ENCODE assay signal across 18 mouse cellular contexts in the genomic region with DNA sequence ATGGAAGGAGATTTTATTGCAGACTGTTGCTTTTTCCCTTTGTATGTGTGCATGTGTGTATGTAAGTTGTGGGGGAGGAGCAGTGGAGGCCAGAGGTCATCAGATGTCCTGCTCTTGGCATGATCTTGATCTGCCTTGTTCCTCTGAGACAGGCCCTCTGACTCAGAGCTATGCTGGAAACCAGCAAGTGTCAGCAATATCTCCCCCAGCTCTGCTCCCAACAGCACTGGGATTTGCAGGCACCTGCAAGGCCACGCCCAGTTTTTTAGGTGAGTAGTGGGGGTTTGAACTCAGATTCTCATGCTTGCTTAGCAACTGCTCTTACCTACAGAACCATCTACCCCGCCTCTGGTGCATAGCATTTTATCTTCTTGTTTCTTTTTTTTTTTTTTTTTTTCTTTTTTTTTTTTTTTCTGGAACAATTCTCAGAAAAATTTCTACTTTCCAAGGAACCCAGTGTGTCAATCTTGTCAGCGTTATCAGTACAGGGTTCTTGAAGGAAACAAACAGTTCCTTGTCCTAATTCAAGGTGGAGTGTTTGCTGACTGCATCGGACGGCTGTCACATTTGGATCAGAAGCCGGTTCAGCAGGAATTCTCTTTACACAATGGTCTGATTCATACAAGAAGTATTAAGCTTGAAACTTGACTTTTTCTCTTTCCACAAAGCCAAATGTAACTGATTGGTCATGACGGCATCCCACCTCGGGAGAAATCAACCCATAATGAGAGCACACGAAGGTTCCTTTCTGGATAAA. TPM values are rescaled to one million over a fixed set of nuclear protein-coding genes. Genes with fewer than 3 reads are reported as not detected.
DNase-seq lines count a peak whose midpoint lies in the region; ATAC-seq and TF ChIP-seq lines count a peak whose summit lies in the region.
"Had no signal": no experiment of that assay in that cellular context is flagged by ENCODE, and none has a peak within 500 bp of the region (broad histone marks: within the 10 kb centered on the region; RNA-seq: fewer than 3 reads in every experiment).

No protein-coding gene starts in this region.

- peak; percentile 8 for DNase-seq in adrenal gland, adult 8-10 months
- no peak for DNase-seq in adrenal gland, postnatal 25 days
- DNase-seq in urinary bladder, postnatal 14 days (ENCODE audit: low spot score): peak; percentile 61
- DNase-seq in urinary bladder, adult 2 months (ENCODE audit: low spot score): no peak
- DNase-seq in lung, postnatal 0 days (ENCODE audit: low spot score): peak; percentile 93
- DNase-seq in stomach, postnatal 0 days (ENCODE audit: low spot score): peak; percentile 61
- DNase-seq in spleen, adult 18-20 months: no peak
- no peak for DNase-seq in ovary, postnatal 14 days (ENCODE audit: low spot score)
- DNase-seq: cerebellum, adult 9-10 months; gastrocnemius, postnatal 14 days; kidney, adult 2 months; right cerebral cortex, postnatal 14 days; thymus, postnatal 14 days had no signal

- TF ChIP-seq EP300 in lung, postnatal 0 days (IDR thresholded peaks at IDR 0.05): peak; percentile 97
- peak; percentile 65 for TF ChIP-seq EP300 in stomach, postnatal 0 days (optimal IDR thresholded peaks at IDR 0.05)

- 53% methylated on average over 9 of the region's 9 CpGs for WGBS in lung, postnatal 0 days
- WGBS in stomach, postnatal 0 days: 58% methylated on average over 9 of the region's 9 CpGs

- no peak overlapping the region for H3K4me2 ChIP-seq in lung, postnatal 0 days (replicated peaks; ENCODE audit: low read depth, low read length)
- H3K4me2 ChIP-seq in stomach, postnatal 0 days (replicated peaks; ENCODE audit: low read depth): no peak overlapping the region
- H3K4me2 ChIP-seq: hindbrain, embryonic 15.5 days; limb, embryonic 15.5 days; midbrain, embryonic 12.5 days had no signal

- H3K4me1 ChIP-seq in lung, postnatal 0 days (ENCODE audit: insufficient read depth, low read depth, low read length): no peaks in the 10 kb centered on the region
- no peaks in the 10 kb centered on the region for H3K4me1 ChIP-seq in stomach, postnatal 0 days (replicated peaks; ENCODE audit: control insufficient read depth, insufficient read depth)
- H3K4me1 ChIP-seq: heart, embryonic 10.5 days; hindbrain, embryonic 15.5 days; limb, embryonic 15.5 days; midbrain, embryonic 12.5 days had no signal

- H3K4me3 ChIP-seq in lung, postnatal 0 days (ENCODE audit: low read depth, low read length): no peak overlapping the region
- no peak overlapping the region for H3K4me3 ChIP-seq in stomach, postnatal 0 days (ENCODE audit: low read depth, low read length)
- H3K4me3 ChIP-seq: heart, embryonic 10.5 days; hindbrain, embryonic 15.5 days; limb, embryonic 15.5 days; midbrain, embryonic 12.5 days had no signal

- H3K36me3 ChIP-seq in lung, postnatal 0 days (ENCODE audit: insufficient read depth, low read length): no peaks in the 10 kb centered on the region
- no peaks in the 10 kb centered on the region for H3K36me3 ChIP-seq in stomach, postnatal 0 days (ENCODE audit: control insufficient read depth, insufficient read depth, low read length)
- H3K36me3 ChIP-seq: heart, embryonic 10.5 days; hindbrain, embryonic 15.5 days; limb, embryonic 15.5 days; midbrain, embryonic 12.5 days had no signal

- H3K27me3 ChIP-seq in lung, postnatal 0 days (replicated peaks; ENCODE audit: insufficient read depth, low read length): no peaks in the 10 kb centered on the region
- no peaks in the 10 kb centered on the region for H3K27me3 ChIP-seq in stomach, postnatal 0 days (ENCODE audit: control insufficient read depth, insufficient read depth, low read length)
- H3K27me3 ChIP-seq: hindbrain, embryonic 15.5 days; limb, embryonic 15.5 days; midbrain, embryonic 12.5 days had no signal

- TF ChIP-seq CTCF in lung, postnatal 0 days (IDR thresholded peaks at IDR 0.05): no peak
- TF ChIP-seq CTCF in stomach, postnatal 0 days (IDR thresholded peaks at IDR 0.05; ENCODE audit: low read depth): no peak

- peak; percentile 90 for ATAC-seq in lung, postnatal 0 days
- peak; percentile 94 for ATAC-seq in stomach, postnatal 0 days (ENCODE audit: low FRiP score, low TSS enrichment)

- H3K9ac ChIP-seq in lung, postnatal 0 days (replicated peaks; ENCODE audit: low read depth): no peak overlapping the region
- H3K9ac ChIP-seq in stomach, postnatal 0 days (ENCODE audit: low read length): no peak overlapping the region
- H3K9ac ChIP-seq: hindbrain, embryonic 15.5 days; limb, embryonic 15.5 days; midbrain, embryonic 12.5 days had no signal

- no peaks in the 10 kb centered on the region for H3K9me3 ChIP-seq in lung, postnatal 0 days (ENCODE audit: low read length)
- H3K9me3 ChIP-seq in stomach, postnatal 0 days (ENCODE audit: control insufficient read depth, low read length): no peaks in the 10 kb centered on the region
- H3K9me3 ChIP-seq: heart, embryonic 10.5 days; hindbrain, embryonic 15.5 days; limb, embryonic 15.5 days; midbrain, embryonic 12.5 days had no signal

- peak overlapping the region; percentile 6; the same call in 1 of the 2 replicates for H3K27ac ChIP-seq in lung, postnatal 0 days (ENCODE audit: low read length)
- H3K27ac ChIP-seq in stomach, postnatal 0 days (replicated peaks): peak overlapping the region; percentile 31; the same call in 1 of the 2 replicates
- H3K27ac ChIP-seq: heart, embryonic 10.5 days; hindbrain, embryonic 15.5 days; limb, embryonic 15.5 days; macrophage; midbrain, embryonic 12.5 days had no signal

RNA-seq across cellular contexts. Expression of a gene that starts 41.2 kb away (rescaled TPM):
- total RNA-seq in adrenal gland, adult 8-10 months (2022): 10 to 100 TPM; 10.6 to 56.8 (median 12.6) TPM
- total RNA-seq in adrenal gland, postnatal 25 days (2021): 19.6 and 19.8 TPM in 2 replicates
- polyA plus RNA-seq in urinary bladder, adult 2 months (2012; rRNA removed): 13.5 and 15.6 TPM in 2 replicates
- polyA plus RNA-seq in lung, postnatal 0 days (2015; fragmentation: Nextera tagmentation; extraction: Ambion mirVana): 333 and 396 TPM in 2 replicates
- polyA plus RNA-seq in stomach, postnatal 0 days (2015; fragmentation: Nextera tagmentation; extraction: Ambion mirVana): 90.4 and 92.3 TPM in 2 replicates

RNA-seq across cellular contexts. Expression of a gene that starts 43.5 kb away (rescaled TPM):
- total RNA-seq in adrenal gland, adult 8-10 months (2022): 10 to 100 TPM; 80.4 to 93.6 (median 88.5) TPM
- 105 and 144 TPM in 2 replicates for total RNA-seq in adrenal gland, postnatal 25 days (2021)
- polyA plus RNA-seq in urinary bladder, adult 2 months (2012; rRNA removed): 178 and 179 TPM in 2 replicates
- 159 and 163 TPM in 2 replicates for polyA plus RNA-seq in lung, postnatal 0 days (2015; fragmentation: Nextera tagmentation; extraction: Ambion mirVana)
- polyA plus RNA-seq in stomach, postnatal 0 days (2015; fragmentation: Nextera tagmentation; extraction: Ambion mirVana): 277 and 291 TPM in 2 replicates

RNA-seq across cellular contexts. Expression of a gene that starts 56.7 kb away (rescaled TPM):
- total RNA-seq in adrenal gland, adult 8-10 months (2022): 100 to 1,000 TPM; 129 to 155 (median 138) TPM
- 131 and 145 TPM in 2 replicates for total RNA-seq in adrenal gland, postnatal 25 days (2021)
- polyA plus RNA-seq in urinary bladder, adult 2 months (2012; rRNA removed): 152 and 171 TPM in 2 replicates
- 179 and 189 TPM in 2 replicates for polyA plus RNA-seq in lung, postnatal 0 days (2015; fragmentation: Nextera tagmentation; extraction: Ambion mirVana)
- polyA plus RNA-seq in stomach, postnatal 0 days (2015; fragmentation: Nextera tagmentation; extraction: Ambion mirVana): 229 and 231 TPM in 2 replicates

Comparison
In these comparisons a context has a peak if more than half of its experiments do, and no peak if none do; other contexts are left out.
1. DNase-seq: peak in adrenal gland, adult 8-10 months (single experiment), urinary bladder, postnatal 14 days (single experiment), lung, postnatal 0 days (single experiment) and stomach, postnatal 0 days (single experiment); none in adrenal gland, postnatal 25 days (single experiment), urinary bladder, adult 2 months (single experiment), spleen, adult 18-20 months (0 of 2) and ovary, postnatal 14 days (single experiment).